Mouse (Mus musculus) ES-E14 (cell line): ENCODE results near the gene Agps. TPM values are rescaled to one million over a fixed set of nuclear protein-coding genes. Genes with fewer than 3 reads are reported as not detected.

Experiments used
- DNase-seq: peaks from one replicate; pipeline ENCODE4 v3.0.0-alpha.2; 2013; ENCODE audit warnings: low read depth, low spot score
- H3K27ac ChIP-seq: 2 replicates; pipeline ENCODE4 v1.5.1; 2012; ENCODE audit warnings: low read depth, mild to moderate bottlenecking, low read length, moderate library complexity, mixed read lengths; ENCODE audit not compliant: poor library complexity, insufficient read depth, severe bottlenecking
- H3K36me3 ChIP-seq: 2 replicates; pipeline ENCODE4 v1.6.1; 2012; ENCODE audit warnings: mild to moderate bottlenecking, low read length, moderate library complexity, mixed read lengths; ENCODE audit not compliant: control insufficient read depth, poor library complexity, insufficient read depth, severe bottlenecking
- H3K4me1 ChIP-seq, 2 experiments: fragments of 150-350 bp in 1 of 2; sonication (generic) in 1 of 2; 2 replicates each; pipeline ENCODE4 v1.6.1; 2012; ENCODE audit warnings: low read length in 2 of 2, mild to moderate bottlenecking in 1 of 2, mixed read lengths in 1 of 2; ENCODE audit not compliant: control insufficient read depth in 2 of 2, insufficient read depth in 2 of 2, poor library complexity in 1 of 2
- H3K4me3 ChIP-seq, 2 experiments: fragments of 150-350 bp in 1 of 2; sonication (generic) in 1 of 2; 2 replicates each; pipeline ENCODE4 v1.5.1; 2012; ENCODE audit warnings: low read length in 2 of 2, low read depth in 1 of 2, mild to moderate bottlenecking in 1 of 2, mixed read lengths in 1 of 2; ENCODE audit not compliant: insufficient read depth in 1 of 2, poor library complexity in 1 of 2, severe bottlenecking in 1 of 2
- H3K9ac ChIP-seq: 2 replicates; pipeline ENCODE4 v1.6.1; 2012; ENCODE audit warnings: low read depth, mild to moderate bottlenecking, low read length, mixed read lengths; ENCODE audit not compliant: poor library complexity, insufficient read depth, severe bottlenecking
- H3K9me3 ChIP-seq: fragments of 150-350 bp; sonication (generic); 2 replicates; pipeline ENCODE4 v1.6.1; 2012; ENCODE audit warnings: low read depth, mild to moderate bottlenecking, low read length; ENCODE audit not compliant: control insufficient read depth, insufficient read depth
- CHD2 ChIP-seq: IDR thresholded peaks from 2 replicates; pipeline ENCODE4 v1.6.1; 2014; ENCODE audit warnings: mild to moderate bottlenecking, low read depth, low read length, inconsistent platforms
- HCFC1 ChIP-seq: IDR thresholded peaks from 2 replicates; pipeline ENCODE4 v1.6.1; 2012; ENCODE audit warnings: low read length, inconsistent platforms, borderline replicate concordance; ENCODE audit not compliant: insufficient read depth
- MAFK ChIP-seq: IDR thresholded peaks from 2 replicates; pipeline ENCODE4 v1.6.1; 2014; ENCODE audit warnings: mild to moderate bottlenecking, low read depth, low read length, inconsistent platforms; ENCODE audit not compliant: insufficient read depth
- ZC3H11A ChIP-seq: IDR thresholded peaks from 2 replicates; pipeline ENCODE4 v1.6.1; 2012; ENCODE audit warnings: low read depth, mild to moderate bottlenecking, inconsistent platforms, low read length, borderline replicate concordance
- ZNF384 ChIP-seq: IDR thresholded peaks from 2 replicates; pipeline ENCODE4 v1.6.1; 2012; ENCODE audit warnings: low read depth, low read length, inconsistent platforms
- in situ Hi-C, 2 experiments: fragments of 600-800 bp; cut with MboI; formaldehyde crosslinking; loops; one replicate each; pipeline ENCODE4 v1.15.1; 2025; ENCODE audit warnings: low sequenced_read_pairs in 2 of 2, inconsistent platforms in 1 of 2; ENCODE audit not compliant: unreplicated experiment in 2 of 2
- total RNA-seq: library from RNA; depleted of rRNA; stranded (reverse); fragments of 300-350 nt; gene quantifications from 2 replicates; pipeline ENCODE4 v1.2.3, GENCODE M21; 2012

Agps gene
- total RNA-seq, 1 experiment = 101 TPM

DNA sequence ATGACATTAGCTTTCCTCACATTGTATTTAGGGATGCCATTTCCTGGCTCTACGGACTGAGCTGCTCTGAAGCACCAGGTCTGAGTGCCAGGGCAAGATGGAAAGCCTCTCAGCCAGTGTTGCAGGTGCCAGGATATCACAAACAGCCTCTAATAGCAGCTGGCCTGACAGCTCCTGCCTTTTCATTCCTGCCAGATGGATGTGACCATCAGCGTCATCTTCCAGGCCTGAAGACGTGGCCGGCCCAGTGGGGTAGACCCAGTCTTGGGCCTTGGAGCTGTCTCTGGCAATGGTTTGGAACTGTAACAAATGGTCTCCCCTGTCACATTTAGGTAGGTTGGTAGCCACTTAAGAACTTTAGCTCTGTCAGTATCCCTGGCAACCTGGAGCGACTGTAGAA, 121.3 kb downstream of the Agps start:
- Histone ChIP-seq H3K27ac (no peak overlapping the region), H3K36me3 (no peaks in the 10 kb centered on the region), H3K9ac (no peak overlapping the region), H3K4me1 (peaks cover 0 to 2% of the 10 kb centered on the region in 2 experiments; a peak in 2 of 4 replicates), H3K4me3 (no peak overlapping the region), H3K9me3 (no peaks in the 10 kb centered on the region)
- in situ Hi-C loops = loop anchor here (25.0 kb wide), 1 partner anchor 341 kb away; no protein-coding TSS in a partner anchor
- DNase-seq = no peak
- no peak for TF ChIP-seq HCFC1

DNA sequence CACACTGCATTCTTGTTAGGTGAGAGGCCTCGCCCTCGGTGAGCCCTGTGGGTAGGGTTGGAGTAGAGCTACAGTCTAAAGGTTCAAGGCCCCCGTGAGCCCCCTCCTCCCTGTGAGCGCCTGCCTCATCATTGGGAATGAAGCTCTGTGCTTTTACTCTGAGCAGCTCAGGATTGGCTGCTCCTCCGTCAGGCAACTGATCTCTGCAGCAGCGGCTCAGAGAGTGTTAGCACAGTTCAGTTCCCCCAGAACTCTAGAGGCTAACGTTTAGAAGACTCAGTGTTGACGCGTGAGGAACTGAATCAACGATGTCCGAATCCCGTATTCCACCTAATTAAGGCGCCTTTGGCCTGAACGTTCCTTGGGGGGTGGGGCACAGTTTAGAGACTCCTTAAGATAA, 123.7 kb downstream of the Agps start:
- Histone ChIP-seq H3K9me3 (no peaks in the 10 kb centered on the region), H3K9ac (no peak overlapping the region), H3K4me3 (no peak overlapping the region), H3K27ac (no peak overlapping the region), H3K4me1 (peaks cover 2 to 4% of the 10 kb centered on the region in 2 experiments), H3K36me3 (no peaks in the 10 kb centered on the region)
- in situ Hi-C loops = loop anchor here (25.0 kb wide), 1 partner anchor 343 kb away; no protein-coding TSS in a partner anchor
- TF ChIP-seq ZNF384 (no peak), HCFC1 (no peak), MAFK (no peak)
- no peak for DNase-seq

DNA sequence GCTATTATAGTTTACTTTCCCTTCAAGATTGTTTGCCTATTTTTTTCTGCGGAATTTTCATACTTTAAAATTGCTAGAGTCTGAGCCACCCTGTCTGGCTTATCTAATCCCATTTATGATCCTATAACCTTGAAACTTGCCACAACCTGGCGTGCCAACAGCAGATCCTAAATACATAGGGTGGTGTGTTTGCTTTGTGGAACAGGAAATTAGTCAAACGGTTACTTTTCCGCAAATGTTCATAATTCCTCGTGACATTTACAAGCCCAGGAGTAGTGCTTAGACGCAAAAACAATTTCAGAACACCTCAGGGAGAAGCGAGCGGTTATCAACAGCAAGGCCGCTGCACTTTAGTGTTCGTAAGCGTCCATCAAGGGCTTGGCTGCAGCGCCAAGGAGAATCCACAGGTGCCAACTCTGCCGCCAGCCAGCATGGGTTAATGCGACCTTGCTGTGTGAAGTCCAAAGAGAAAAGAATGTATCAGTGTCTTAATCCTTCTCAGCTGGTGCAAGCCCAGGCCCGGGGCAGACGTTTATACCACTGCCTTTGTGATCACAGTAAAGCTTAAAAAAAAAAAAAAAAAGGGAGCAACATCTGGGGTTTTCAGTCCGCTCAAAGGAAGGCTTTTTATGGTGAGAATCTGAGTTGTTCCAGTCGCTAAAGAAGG, 127.3 kb downstream of the Agps start:
- Histone ChIP-seq H3K27ac (no peak overlapping the region; the same call in 1 of the 2 replicates), H3K36me3 (no peaks in the 10 kb centered on the region), H3K9me3 (no peaks in the 10 kb centered on the region), H3K4me1 (peaks cover 8 to 17% of the 10 kb centered on the region in 2 experiments), H3K9ac (0 out of 2 replicates have a peak overlapping the region, but pooled peaks have one; percentile 30), H3K4me3 (peak overlapping the region; percentile 24 to 35; a peak in 3 of 4 replicates)
- DNase-seq = no peak
- in situ Hi-C loops = loop anchor here (25.0 kb wide), 1 partner anchor 347 kb away; no protein-coding TSS in a partner anchor
- no peak for TF ChIP-seq CHD2
- no peak for TF ChIP-seq MAFK
- TF ChIP-seq ZNF384 = peak; percentile 92
- no peak for TF ChIP-seq ZC3H11A

DNA sequence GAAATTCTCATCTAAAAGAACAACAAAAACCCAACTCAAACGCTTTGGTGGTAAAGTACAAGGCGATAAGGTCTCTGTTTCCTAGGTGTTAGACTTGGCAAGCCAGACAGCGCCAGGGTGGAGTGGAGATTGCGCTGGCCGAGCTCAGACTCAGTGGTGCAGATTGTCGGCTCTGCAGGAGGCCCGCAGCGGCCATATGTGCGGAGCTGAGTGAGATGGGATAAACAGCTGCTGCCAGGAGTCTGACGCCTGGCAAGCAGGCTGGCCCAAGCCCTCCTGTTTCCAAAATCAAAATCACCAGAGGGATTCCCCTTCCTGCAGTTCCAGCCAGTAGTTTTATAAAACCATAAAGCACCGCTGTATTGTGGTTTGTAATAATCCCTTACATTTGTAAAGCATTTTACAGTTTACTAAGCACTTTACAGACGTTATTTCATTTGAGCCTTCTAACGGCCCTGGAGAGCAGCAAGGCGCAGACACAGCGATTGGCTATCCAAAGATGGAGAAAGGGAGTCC, 127.9 kb downstream of the Agps start:
- in situ Hi-C loops = loop anchor here (10.0 to 25.0 kb wide), 2 partner anchors 175 to 348 kb away; no protein-coding TSS in a partner anchor
- peaks cover 10 to 20% of the 10 kb centered on the region in 2 experiments for H3K4me1 ChIP-seq
- no peaks in the 10 kb centered on the region for H3K36me3 ChIP-seq
- TF ChIP-seq ZNF384 (no peak; the same call in 1 of the 2 replicates), HCFC1 (no peak), ZC3H11A (no peak), MAFK (no peak)
- peak overlapping the region in 1 of 2 experiments; percentile 35; a peak in 2 of 4 replicates for H3K4me3 ChIP-seq
- peak overlapping the region; percentile 2; the same call in 1 of the 2 replicates for H3K27ac ChIP-seq
- DNase-seq = no peak
- H3K9ac ChIP-seq = 0 out of 2 replicates have a peak overlapping the region, but pooled peaks have one; percentile 1
- H3K9me3 ChIP-seq = no peaks in the 10 kb centered on the region
